Mouse (Mus musculus) urinary bladder, adult 18-20 months (tissue): ENCODE measurements around the gene Ubald2.
"Not testable (repeated sequence)": the region's sequence is repeated elsewhere in the genome, so short reads cannot be mapped to it uniquely, and the experiment has no call there.

Experiments used
- DNase-seq, 2 experiments: peaks; one replicate each; pipeline ENCODE4 v3.0.0; 2022; ENCODE audit warnings: low spot score in 2 of 2, mixed read lengths in 2 of 2

The Ubald2 gene

GRCm38 (mm10) chr11:116416196-116416943 lies 17.5 kb upstream of the Ubald2 start:
- no peak for DNase-seq

GRCm38 (mm10) chr11:116417054-116417453 lies 16.8 kb upstream of the Ubald2 start:
- no peak for DNase-seq

DNA sequence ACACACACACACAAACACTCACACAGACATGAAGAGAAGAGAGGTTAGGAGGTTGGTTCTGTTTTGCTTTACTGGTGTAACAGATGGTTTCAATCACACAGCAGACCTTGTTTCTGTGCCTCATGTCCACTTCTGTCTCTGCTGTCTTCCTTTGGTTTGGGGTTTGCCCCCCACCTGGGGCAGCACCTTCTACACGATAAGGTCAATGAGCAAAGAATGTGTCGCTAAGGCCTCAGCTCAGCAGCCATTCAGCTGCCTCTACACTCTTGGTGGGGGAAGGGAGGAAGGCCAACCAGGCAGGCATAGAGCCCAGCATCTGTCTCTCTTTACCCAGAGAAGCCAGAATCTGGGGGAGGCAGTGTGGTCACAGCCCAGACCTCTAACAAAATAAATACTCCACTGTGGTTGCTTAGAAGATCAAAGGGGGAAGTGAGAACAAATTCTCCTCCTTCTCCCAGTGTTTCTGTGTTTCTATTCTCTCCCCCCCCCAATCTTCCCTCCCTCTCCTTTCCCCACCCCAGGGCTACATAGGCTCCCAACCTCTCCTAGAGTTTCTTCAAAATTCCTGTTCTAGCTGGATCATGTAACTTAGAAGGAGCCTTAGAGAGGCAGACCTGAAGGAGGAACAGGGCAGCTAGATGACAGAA lies 15.6 kb upstream of the Ubald2 start:
- DNase-seq = no peak

DNA sequence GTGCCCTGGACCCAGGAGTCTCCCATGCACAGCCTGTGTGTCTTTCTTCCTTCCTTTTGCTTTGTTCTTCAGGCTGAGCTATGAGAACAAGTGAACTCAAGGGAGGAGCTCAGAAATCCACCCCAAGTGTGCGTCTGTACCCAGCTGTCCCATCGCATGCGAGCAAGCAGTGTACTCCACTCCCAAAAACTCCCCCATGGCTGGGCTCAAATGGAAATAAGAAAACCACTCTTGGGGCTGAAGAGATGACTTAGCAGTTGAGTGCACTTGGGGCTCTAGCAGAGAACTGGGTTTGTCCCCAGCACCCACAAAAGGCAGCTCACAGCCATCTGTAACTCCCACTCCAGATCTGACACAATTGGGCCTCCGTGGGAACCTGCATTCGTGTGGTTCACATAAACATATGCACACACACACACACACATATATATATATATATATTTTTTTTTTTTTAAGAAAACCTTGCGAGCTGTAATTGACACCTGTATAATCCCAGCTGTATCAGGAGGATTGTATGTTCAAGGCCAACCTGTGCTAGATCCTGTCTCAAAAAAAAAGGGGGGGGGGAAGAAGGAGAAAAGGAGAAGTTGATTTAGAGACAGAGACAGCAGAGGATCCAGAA lies 14.9 kb upstream of the Ubald2 start:
- no peak for DNase-seq

DNA sequence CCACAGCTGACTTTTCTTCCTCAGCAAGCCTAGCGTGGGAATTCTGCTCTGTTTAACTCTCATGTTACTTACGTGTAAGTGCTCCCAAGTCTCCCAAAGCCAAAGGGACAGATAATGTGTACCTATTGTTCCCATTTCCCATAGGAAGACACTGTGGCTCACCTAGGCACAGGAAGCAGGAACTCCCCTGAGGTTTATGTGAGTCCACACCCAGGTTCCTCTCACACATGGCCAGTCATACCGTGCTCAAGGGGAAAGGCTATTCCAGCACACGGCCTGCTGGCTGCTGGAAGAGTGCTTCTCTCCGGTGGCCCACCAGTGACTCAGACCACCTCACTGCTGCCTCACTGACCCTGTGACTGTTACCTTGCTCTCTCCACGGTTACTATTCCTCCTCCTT lies 12.8 kb upstream of the Ubald2 start:
- no peak for DNase-seq

DNA sequence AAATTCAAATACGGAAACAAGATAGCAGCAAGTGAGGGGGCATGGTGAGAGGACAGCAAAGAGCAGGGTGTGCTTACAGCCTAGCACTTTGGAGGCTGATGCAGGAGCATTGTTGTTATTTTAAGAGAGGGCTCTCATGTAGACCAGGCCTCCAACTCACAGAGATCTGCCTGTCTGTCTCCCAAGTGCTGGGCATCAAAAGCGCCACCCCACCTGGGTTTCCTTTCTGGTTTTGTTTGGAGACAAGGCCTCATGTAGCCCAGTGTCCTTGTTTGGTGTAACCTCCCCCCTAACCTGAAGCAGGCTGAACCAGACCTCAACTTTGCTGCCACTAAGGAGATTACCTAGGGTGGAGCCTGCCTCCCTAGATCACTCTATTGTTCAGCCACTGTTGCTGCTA lies 11.3 kb upstream of the Ubald2 start:
- no peak for DNase-seq

DNA sequence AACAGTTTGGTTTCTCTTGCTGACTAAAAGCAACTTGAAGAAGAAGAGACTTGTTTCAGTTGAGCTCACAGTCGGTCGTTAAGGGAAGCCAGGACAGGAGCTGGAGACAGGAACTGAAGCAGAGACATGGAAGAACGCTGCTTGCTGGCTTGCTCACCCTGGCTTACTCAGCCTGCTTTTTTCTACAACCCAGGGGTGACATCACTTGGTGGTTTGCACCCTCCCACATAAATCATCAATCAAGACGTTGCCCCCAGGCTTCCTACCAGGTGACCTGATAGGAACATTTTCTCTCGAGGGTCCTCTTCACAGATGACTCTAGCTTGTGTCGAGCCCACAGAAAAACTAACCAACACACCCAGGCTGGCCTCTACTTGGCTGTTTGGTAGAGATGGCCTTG lies 10.7 kb upstream of the Ubald2 start:
- no peak for DNase-seq

- no peak for DNase-seq
These were observed 9.9 kb upstream of the Ubald2 start for GRCm38 (mm10) chr11:116423782-116424620.

- DNase-seq = no peak
These were observed 9.1 kb upstream of the Ubald2 start for GRCm38 (mm10) chr11:116424621-116425407.

DNA sequence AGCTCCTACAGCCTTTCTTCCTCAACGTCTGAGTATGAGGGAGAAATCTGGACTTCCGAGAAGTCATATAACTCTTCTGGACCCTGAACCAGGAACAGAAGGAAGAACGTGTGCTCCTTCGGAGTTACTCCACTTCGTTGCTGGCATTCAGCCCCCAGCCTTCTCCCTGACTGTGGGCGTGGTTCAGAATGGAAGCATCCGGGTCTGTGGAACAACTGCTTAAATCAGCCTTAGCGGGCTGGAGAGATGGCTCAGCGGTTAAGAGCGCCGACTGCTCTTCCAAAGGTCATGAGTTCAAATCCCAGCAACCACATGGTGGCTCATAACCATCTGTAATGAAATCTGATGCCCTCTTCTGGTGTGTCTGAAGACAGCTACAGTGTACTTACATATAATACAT lies 7.6 kb upstream of the Ubald2 start:
- DNase-seq = not testable (repeated sequence)

DNA sequence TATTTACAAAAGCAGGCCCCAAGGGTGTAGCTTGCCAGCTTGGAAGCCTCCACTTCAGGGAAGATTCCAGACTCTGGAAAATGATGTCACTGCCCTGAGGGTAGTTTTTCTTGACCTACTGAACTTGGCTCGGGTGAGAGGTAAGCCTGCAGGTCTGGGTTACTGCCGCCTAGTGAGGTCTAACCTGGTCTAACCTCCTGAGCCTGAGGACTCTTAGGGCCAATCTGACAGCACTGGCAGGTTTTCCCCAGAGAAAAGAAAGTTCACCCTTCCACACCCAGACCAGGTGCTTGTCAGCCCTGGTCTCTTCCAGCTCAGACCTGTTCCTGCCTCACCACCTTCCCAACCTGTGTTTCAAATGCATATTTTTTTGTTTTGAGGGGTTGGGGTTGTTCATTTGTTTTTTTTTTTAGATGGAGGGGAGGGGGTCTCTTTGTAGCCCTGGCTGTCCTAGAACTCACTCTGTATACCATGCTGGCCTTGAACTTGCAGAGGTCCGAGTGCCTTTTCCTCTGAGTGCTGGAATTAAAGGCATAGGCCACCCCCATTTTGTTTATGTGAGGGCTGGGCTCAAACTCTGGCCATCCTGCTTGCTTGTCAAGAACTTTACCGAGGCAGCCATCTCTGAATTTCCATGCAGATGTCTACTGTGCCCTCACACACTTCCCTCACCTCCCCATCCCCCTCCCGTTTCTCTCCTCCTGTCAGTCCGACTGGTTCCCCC lies 6.9 kb upstream of the Ubald2 start:
- no peak for DNase-seq

DNA sequence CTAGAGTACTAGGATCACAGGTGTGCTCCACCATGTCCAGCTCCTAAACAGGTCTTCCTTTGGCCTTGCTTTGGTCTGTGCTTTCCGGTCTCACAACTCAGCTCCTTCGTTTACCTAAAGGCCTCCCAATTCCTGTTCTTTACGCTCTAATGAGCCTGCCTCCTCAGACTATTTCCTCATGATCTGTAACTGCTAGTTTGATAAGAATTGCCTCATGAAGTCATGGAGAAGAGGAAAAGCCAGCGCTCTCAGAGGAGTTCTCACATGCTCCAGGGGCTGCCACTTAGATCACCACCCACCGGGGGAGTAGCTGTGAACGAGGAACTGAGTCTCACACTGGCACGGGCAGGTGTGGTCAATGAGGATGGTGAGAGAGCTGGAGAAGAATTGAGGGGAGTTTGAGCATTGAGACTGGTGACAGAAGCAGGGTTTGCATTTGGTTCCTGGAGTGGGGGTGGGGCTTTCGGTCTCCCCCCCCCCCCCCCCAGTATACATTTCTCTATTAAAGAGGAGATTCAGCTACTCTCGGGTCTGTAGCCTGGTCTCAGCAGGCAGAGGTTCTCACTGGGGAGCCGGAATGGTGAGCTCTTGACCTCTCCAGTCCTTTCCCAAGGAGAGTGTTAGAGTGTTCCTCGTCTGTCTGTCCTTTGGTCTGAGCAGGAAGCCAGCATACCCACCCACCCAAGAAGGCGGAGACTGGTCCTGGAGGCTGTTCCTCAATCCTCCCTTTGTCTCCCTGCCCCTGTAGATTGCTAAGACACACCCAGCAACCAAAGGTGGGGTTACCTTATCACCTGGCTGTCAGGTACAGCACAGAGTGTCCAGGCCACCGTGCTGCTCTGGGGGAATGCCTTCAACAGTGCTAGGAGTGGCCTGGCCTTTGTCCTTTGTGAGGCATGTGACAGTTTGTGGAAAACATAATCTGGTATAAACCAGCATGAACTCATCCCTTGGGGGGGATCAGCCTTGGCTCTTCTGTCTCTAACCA lies 4.7 kb upstream of the Ubald2 start:
- no peak for DNase-seq

- DNase-seq = no peak
These were observed 3.9 kb upstream of the Ubald2 start for GRCm38 (mm10) chr11:116429862-116430613.

GRCm38 (mm10) chr11:116430723-116431427 lies 3.0 kb upstream of the Ubald2 start:
- DNase-seq = no peak

GRCm38 (mm10) chr11:116431428-116432077 lies 2.3 kb upstream of the Ubald2 start:
- peak in 1 of 2 experiments; percentile 72 for DNase-seq

DNA sequence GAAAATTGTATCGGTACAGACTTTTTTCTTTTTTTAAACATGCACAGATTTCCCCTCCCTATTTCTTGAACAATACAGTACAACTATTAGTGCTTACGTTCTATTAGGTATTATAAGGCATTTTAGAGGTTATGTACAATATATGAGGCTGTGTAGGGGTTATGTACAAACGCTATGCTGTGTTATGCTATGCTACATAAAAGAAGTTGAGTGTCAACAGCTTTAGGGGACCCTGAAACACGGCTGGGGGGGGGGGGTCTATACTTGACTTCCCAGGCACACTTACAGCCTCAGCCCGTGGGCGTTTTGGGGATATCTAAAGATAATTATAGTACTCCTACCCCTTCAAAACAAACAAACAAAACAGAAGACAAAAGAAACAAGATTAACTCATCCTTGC lies 1.8 kb upstream of the Ubald2 start:
- DNase-seq = no peak

DNA sequence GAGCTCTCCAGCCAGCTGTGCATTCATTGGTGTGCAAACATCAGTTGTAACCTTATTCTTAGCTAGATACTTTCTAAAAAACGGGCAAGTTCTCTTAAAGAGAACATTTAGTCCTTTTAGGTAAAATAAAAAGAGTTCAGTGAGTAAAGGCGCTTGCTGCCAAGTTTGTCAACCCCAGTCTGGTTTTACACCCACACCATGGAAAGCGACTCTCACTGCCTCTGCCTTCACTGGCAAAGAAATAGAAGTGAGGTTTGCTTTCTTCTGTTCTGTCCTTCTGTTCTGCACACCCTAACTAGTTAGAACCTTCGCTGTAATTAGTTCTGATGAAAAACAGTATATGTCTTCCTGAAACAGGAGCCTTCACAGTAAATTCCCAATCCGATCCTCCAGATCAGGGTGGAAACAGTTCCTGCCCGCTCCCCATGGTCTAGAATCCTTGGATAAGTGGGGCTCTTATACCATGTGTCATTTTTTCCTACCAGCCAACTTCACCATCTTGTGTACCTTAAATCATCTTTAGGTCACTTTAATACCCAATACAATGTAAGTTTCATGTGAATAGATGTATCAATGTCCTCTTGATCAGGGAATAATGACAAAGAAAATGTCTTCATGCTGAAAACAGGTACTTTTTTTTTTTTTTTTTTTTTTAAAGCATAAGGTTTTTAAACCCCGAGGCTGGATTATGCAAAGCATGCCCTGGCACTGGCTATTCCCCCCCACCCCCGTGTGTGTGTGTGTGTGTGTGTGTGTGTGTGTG lies 1.1 kb upstream of the Ubald2 start:
- no peak for DNase-seq
